Mouse (Mus musculus): ENCODE measurements around the gene 4931406P16Rik. TPM values are rescaled to one million over a fixed set of nuclear protein-coding genes. Genes with fewer than 3 reads are reported as not detected.
A peak's percentile ranks its signal among the peaks of the same experiment; 100 is the strongest.

The 4931406P16Rik gene
- polyA plus RNA-seq, 1 experiment from 2014 or later, result 32.5 TPM

DNA sequence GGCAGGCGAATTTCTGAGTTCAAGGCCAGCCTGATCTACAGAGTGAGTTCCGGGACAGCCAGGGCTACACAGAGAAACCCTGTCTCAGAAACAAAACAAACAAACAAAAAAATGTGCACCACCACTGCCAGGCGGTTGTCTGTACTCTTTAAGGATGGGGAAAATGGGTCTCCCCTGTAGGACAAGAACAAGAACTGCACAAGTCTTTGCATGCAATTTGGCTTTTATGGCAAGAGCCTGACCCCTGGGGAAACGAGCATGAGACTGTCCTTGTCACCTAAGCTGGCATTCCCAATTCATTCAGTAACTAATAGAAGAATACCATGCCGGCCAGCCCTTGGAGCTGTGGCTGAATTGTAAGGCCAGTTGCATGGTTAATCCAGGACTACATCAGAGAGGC, 77.7 kb downstream of the 4931406P16Rik start:
- H3K27me3 ChIP-seq, result no peaks in the 10 kb centered on the region
- 81% methylated on average over 5 of the region's 5 CpGs for WGBS
- H3K27ac ChIP-seq (replicated peaks), result no peak overlapping the region
- peaks cover 43% of the 10 kb centered on the region for H3K36me3 ChIP-seq
- H3K9me3 ChIP-seq, result no peaks in the 10 kb centered on the region
- no peak overlapping the region for H3K4me2 ChIP-seq
- no peak overlapping the region for H3K9ac ChIP-seq
- ATAC-seq (ENCODE audit: low read depth), result no peak
- no peak overlapping the region for H3K4me3 ChIP-seq
- H3K4me1 ChIP-seq (replicated peaks), result peaks cover 17% of the 10 kb centered on the region

DNA sequence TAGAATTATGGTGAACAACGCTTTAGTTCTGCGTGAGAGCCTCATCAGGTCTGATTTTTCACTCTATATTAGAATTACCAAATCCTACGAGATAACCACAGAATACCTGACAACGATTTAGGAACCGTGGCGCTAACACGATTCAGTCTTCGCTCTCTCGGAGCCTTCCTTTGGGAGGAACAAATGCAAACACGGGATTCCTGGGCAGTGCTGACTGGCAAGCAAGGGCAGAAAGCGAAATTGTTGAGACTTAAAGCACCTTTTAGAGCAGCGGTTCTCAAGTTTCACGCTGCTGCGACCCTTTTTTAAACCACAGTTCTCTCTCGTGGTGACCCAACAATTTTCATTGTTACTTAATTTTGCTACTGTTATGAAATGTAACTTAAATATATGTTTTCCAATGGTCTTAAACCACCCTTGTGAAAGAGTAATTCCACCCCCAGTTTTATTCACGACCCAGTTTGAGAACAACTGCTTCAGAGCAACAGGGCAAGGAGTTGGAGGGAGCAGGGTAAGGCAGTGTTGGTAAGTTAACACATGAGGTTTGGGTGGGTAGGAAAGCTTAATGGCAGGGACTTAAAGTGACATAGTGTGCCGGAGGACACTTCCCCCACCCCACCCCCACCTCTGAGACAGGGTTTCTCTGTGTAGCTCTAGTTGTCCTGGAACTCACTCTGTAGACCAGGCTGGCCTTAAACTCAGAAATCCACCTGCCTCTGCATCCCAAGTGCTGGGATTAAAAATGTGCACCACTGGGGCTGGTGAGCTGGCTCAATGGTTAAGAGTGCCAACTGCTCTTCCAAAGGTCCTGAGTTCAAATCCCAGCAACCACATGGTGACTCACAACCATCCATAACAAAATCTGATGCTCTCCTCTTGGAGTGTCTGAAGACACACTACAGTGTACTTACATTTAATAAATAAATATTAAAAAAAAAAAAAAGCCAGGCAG, 78.5 kb downstream of the 4931406P16Rik start:
- Histone ChIP-seq H3K4me1 (replicated peaks) (peaks cover 22% of the 10 kb centered on the region), H3K4me3 (peak overlapping the region; percentile 46), H3K4me2 (peak overlapping the region; percentile 69), H3K27me3 (no peaks in the 10 kb centered on the region), H3K36me3 (peaks cover 37% of the 10 kb centered on the region), H3K9ac (peak overlapping the region; percentile 69), H3K27ac (replicated peaks) (peak overlapping the region; percentile 91), H3K9me3 (no peaks in the 10 kb centered on the region)
- 2% methylated on average over 17 of the region's 17 CpGs for WGBS
- peak; percentile 1; the same call in 1 of the 2 replicates for ATAC-seq (ENCODE audit: low read depth)

DNA sequence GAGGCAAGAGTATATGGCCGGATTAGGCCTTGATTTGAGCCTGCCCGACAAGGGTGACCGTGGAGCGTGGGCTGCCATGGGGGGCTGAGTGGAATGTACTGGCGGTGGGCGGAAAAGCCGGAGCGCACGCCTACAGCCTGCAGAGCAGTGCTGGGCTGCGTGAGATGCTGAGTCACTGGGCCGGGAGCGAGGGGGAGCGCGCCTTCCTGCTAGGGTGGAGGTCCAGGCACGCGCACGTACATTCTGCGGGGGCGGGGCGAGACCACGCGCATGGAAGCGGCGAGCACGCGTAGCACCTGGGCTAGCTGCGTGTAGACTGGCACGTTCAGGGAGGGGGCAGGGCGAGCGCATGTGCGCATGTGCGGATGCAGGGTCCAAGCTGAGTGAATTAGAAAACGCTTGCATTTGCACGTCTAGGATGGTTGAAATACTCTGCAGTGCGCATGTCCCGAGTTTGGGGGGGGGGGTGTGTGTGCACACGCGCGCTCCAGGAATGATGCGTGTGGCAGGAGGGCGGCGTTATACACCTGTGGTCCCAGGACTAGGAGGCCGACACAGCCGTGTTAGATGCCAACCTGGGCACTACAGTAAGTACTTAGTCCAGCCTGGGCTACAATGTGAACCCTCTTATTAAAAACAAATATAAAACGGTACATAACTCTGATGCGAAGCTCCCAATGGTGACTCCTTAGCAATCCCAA, 79.3 kb downstream of the 4931406P16Rik start:
- peak; percentile 95 for ATAC-seq (ENCODE audit: low read depth)
- H3K4me3 ChIP-seq, result peak overlapping the region; percentile 46
- under 1% methylated on average over 46 of the region's 46 CpGs for WGBS

DNA sequence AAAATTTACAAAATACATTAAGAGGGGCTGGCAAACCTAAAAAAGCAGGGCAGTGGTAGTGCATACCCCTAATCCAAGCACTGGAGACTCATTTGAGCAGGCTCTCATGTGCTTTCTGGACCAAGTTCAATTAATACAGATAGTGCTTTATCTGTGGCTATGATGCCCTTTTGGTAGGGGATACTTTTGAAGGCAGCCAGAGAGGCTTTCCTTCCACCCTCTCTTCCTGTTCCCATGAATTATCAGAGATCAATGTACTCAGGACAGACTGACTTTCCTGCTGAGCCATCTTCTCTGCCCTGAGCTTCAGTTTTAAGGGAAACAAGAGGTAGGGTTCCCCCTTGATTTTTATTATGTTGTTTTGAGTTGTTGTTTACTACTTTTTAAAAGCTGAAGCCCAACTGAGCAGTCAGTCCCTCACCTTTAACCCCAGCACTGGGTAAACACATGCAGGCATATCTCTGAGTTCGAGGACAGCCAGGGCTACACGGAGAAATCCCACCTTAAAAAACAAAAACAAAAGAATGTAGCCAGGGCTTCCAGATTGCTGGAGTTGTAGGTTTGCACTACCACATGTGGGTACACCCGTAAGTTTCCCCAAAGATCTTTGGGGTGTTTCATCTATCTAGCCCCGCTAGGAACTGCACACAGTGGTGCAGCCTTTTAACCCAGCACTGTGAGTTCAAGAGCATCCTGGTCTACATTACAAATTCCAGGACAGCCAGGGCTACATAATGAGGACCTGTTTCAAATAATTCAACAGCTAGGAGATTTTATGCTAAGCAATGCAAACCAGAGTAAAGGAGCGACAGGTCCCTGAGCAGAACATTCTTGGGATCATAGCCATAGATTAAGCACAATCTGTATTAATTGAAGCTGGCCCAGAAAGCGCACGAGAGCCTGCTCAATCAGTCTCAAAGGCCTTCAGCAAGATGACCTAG, 80.3 kb downstream of the 4931406P16Rik start:
- Histone ChIP-seq H3K4me3 (peak overlapping the region; percentile 46), H3K27ac (replicated peaks) (peak overlapping the region; percentile 91), H3K36me3 (peaks cover 19% of the 10 kb centered on the region), H3K9ac (peak overlapping the region; percentile 69), H3K4me2 (peak overlapping the region; percentile 69), H3K27me3 (no peaks in the 10 kb centered on the region), H3K4me1 (replicated peaks) (peaks cover 39% of the 10 kb centered on the region), H3K9me3 (no peaks in the 10 kb centered on the region)
- no peak for ATAC-seq (ENCODE audit: low read depth)
- WGBS, result 48% methylated on average over 7 of the region's 7 CpGs

More for the DNA sequence above, 79.3 kb downstream of the 4931406P16Rik start:
- Histone ChIP-seq H3K27me3 (no peaks in the 10 kb centered on the region), H3K4me2 (peak overlapping the region; percentile 69), H3K27ac (replicated peaks) (peak overlapping the region; percentile 91), H3K9ac (peak overlapping the region; percentile 69), H3K9me3 (no peaks in the 10 kb centered on the region), H3K4me1 (replicated peaks) (peaks cover 29% of the 10 kb centered on the region), H3K36me3 (peaks cover 29% of the 10 kb centered on the region)

DNA sequence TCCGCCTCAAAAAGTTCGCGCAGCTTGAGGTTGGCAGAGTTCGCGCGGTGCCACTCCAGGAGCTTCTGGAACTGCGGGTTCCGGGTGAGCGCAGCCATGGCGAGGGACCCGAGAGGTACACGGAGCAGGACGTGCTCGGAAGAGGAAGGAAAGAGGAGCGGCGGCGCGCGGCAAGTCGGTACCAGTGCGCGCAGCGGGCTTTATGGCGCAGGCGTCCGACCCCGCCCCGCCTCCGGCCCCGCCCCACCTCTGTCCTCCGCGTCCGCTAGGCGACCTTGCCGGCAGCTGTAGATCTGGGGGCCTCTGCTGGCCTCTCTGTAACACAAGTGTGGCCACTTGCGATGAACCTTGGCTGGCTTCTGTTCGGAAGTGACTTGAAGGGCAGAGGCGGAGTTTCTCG, 83.2 kb downstream of the 4931406P16Rik start, which contains the start of gene Gpi1:
TSS of gene Gpi1 (minus strand) at position 221 of the 400 bp plus-strand sequence.
- peak within 1 kb of the TSS; percentile 80 for H3K9ac ChIP-seq
- H3K36me3 ChIP-seq, result peaks cover 26% of the 10 kb centered on the region
- H3K4me1 ChIP-seq (replicated peaks), result peaks cover 62% of the 10 kb centered on the region
- H3K27ac ChIP-seq (replicated peaks), result peak within 1 kb of the TSS; percentile 86
- no peaks in the 10 kb centered on the region for H3K9me3 ChIP-seq
- H3K4me2 ChIP-seq, result peak within 1 kb of the TSS; percentile 79
- 0% methylated on average over 39 of the region's 39 CpGs for WGBS
- peak; percentile 12 for ATAC-seq (ENCODE audit: low read depth)
- H3K27me3 ChIP-seq, result no peaks in the 10 kb centered on the region
- peak within 1 kb of the TSS; percentile 74 for H3K4me3 ChIP-seq

DNA sequence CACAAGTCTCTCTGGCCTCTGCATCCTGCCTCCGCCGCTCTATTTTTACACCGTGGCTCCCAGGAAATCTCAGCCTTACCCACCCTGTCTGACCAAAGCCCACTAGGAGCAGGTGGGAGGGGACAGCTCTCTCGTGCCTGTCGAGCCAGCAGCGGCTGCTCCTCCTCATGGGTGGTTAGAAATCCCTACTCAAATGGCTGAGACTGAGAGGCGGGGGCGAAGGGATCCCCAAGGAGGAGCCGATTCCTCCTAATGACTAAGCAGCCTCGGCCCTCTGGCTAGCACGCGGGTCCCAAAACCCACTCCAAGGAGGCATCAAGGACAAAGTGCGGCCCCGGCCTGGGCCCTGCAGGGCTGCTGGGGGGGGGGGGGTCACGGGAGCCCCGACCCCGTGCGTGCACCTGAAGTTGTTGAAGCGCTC, 83.7 kb downstream of the 4931406P16Rik start:
- under 1% methylated on average over 19 of the region's 19 CpGs for WGBS
- peaks cover 30% of the 10 kb centered on the region for H3K36me3 ChIP-seq
- peak overlapping the region; percentile 86 for H3K27ac ChIP-seq (replicated peaks)
- H3K9ac ChIP-seq, result peak overlapping the region; percentile 80
- H3K9me3 ChIP-seq, result no peaks in the 10 kb centered on the region
- peaks cover 58% of the 10 kb centered on the region for H3K4me1 ChIP-seq (replicated peaks)
- H3K4me2 ChIP-seq, result peak overlapping the region; percentile 79
- ATAC-seq (ENCODE audit: low read depth), result peak; percentile 3
- H3K4me3 ChIP-seq, result peak overlapping the region; percentile 74
- no peaks in the 10 kb centered on the region for H3K27me3 ChIP-seq

DNA sequence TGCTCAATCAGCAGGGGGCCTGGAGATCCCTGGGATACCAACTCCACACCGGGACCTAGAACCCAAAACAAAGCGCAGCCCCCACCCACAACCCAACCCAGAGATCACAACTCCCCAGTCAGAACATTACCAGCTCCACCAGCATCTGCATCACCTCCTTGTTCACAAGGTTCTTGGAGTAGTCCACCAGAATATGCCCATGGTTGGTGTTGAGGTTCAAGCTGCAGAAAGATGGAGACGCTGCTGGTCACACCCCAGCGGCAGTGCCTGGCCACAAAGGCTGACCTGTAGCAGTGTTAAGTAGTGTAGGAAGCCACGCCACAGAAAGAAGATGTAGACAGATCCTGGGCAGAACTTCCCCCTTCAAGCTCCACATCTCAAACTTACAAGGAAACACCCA, 84.2 kb downstream of the 4931406P16Rik start:
- 21% methylated on average over 5 of the region's 5 CpGs for WGBS
- H3K36me3 ChIP-seq, result peaks cover 34% of the 10 kb centered on the region
- H3K9ac ChIP-seq, result peak overlapping the region; percentile 80
- H3K4me2 ChIP-seq, result peak overlapping the region; percentile 79
- peaks cover 55% of the 10 kb centered on the region for H3K4me1 ChIP-seq (replicated peaks)
- H3K9me3 ChIP-seq, result no peaks in the 10 kb centered on the region
- H3K27me3 ChIP-seq, result no peaks in the 10 kb centered on the region
- H3K4me3 ChIP-seq, result peak overlapping the region; percentile 74
- peak overlapping the region; percentile 86 for H3K27ac ChIP-seq (replicated peaks)
- ATAC-seq (ENCODE audit: low read depth), result no peak

DNA sequence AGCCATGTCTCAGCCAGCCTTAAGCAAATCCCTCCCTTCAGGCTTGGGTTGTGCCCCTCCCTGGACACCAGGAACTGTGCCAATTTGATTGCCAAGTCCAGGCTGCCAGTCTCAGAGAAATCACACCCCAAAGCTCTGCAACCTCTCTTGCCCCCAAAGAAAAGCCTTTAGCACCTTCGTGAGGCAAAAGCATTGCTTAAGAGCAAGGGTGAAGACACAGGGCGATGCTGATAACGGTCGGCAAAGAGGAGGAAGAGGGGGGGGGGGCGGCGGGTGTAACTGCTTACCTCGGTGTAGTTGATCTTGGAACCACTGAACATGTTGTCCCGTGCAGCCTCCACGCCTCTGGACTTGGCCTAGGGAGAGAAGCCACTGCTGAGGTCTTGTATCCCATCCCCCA, 84.7 kb downstream of the 4931406P16Rik start:
- Histone ChIP-seq H3K36me3 (peaks cover 39% of the 10 kb centered on the region), H3K9me3 (no peaks in the 10 kb centered on the region), H3K4me1 (replicated peaks) (peaks cover 54% of the 10 kb centered on the region), H3K27ac (replicated peaks) (no peak overlapping the region), H3K9ac (peak overlapping the region; percentile 80), H3K27me3 (no peaks in the 10 kb centered on the region), H3K4me2 (peak overlapping the region; percentile 79), H3K4me3 (peak overlapping the region; percentile 74)
- no peak for ATAC-seq (ENCODE audit: low read depth)
- WGBS, result 71% methylated on average over 9 of the region's 9 CpGs

DNA sequence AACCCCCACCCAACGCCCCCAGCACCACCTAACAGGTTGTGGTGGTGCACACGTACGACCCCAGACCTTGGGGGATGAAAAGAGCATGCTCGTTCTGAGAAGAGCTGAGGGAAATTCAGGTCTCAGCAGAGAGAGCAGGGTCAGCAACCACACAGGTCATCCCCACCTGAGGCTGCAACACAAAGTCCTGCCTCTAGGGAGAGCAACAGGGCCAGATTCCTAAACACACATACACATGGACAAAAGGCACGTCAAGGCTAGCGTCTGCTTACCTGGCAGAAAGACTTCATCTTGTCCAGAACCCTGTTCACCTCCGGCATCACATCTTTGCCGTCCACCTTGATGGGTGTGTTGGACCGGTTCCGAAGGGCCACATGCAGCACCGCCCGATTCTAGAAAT, 86.5 kb downstream of the 4931406P16Rik start:
- H3K36me3 ChIP-seq, result peaks cover 57% of the 10 kb centered on the region
- ATAC-seq (ENCODE audit: low read depth), result no peak
- 86% methylated on average over 12 of the region's 12 CpGs for WGBS
- peaks cover 48% of the 10 kb centered on the region for H3K4me1 ChIP-seq (replicated peaks)
- no peaks in the 10 kb centered on the region for H3K9me3 ChIP-seq
- no peak overlapping the region for H3K4me2 ChIP-seq
- H3K27ac ChIP-seq (replicated peaks), result no peak overlapping the region
- H3K4me3 ChIP-seq, result no peak overlapping the region
- 0 out of 2 replicates have a peak overlapping the region, but pooled peaks have one; percentile 41 for H3K9ac ChIP-seq
- no peaks in the 10 kb centered on the region for H3K27me3 ChIP-seq

DNA sequence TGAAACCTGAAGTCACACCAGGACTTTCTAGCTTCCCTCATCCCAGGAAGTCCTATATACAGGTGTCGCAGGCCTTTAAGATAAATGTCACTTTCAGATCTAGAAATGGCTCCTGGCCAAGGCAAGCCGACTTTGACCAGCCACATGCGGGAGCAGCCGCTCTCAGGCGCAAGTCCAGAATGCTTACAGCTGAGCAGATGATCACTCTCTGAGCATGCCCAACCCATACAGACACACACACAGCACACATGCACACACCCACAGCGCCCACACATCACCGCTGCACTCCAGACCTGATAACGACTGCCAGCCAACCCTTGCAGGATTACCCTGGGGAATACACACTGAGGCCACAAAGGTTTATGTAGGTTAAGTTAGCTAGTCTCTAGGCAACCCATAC, 87.3 kb downstream of the 4931406P16Rik start:
- Histone ChIP-seq H3K27ac (replicated peaks) (no peak overlapping the region), H3K4me3 (no peak overlapping the region), H3K9ac (peak overlapping the region; percentile 41), H3K9me3 (no peaks in the 10 kb centered on the region), H3K27me3 (no peaks in the 10 kb centered on the region), H3K36me3 (peaks cover 65% of the 10 kb centered on the region), H3K4me1 (replicated peaks) (peaks cover 48% of the 10 kb centered on the region), H3K4me2 (no peak overlapping the region)
- WGBS, result 86% methylated on average over 8 of the region's 8 CpGs
- no peak for ATAC-seq (ENCODE audit: low read depth)

DNA sequence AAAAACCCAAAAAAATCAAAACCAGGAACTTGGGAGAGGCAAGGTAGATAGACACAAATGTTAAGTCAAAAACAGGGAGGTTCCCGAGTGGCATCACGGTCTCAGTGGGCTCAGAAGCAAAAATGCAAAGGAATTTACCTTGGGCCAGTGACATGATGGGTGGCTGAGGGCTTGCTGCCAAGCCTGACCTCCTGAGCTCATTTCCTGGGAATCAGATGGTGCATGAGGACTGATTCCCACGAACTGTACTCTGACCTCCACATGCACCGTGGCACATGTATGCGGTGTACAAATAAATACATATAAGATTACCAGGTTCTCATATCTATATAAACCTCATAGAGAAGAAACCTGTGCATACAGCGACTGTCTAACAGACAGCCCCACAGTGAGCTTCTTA, 89.0 kb downstream of the 4931406P16Rik start:
- Histone ChIP-seq H3K27ac (replicated peaks) (no peak overlapping the region), H3K9ac (no peak overlapping the region), H3K9me3 (no peaks in the 10 kb centered on the region), H3K4me3 (no peak overlapping the region), H3K4me1 (replicated peaks) (peaks cover 37% of the 10 kb centered on the region), H3K36me3 (peaks cover 83% of the 10 kb centered on the region), H3K4me2 (no peak overlapping the region), H3K27me3 (no peaks in the 10 kb centered on the region)
- no peak for ATAC-seq (ENCODE audit: low read depth)
- 94% methylated on average over 6 of the region's 6 CpGs for WGBS
